Mouse (Mus musculus): Measurements from ENCODE around the gene Tmem255b.

DNA sequence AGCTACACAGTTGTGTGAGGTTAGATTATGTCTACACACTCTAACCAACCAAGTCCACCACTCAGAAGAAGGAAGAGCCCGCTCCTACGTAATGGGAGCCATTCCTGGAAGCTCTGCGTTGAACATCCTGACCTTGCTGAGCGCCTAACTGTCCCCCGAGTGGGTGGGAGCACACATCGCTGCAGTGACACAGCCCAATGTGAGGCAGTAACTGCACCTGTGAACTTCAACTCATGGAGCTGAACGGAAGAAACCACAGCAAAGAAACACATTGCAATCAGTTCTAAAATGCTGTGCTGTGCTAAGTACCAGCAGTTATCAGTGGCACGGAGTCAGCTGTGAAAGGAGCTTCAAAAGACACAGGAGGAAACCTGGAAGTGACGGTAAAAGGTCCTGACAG, 6.8 kb upstream of the Tmem255b start:
- TF ChIP-seq CTCF (IDR thresholded peaks at IDR 0.05; ENCODE audit: low read depth): no peak
- TF ChIP-seq EP300 (IDR thresholded peaks at IDR 0.05; ENCODE audit: low read depth): no peak

Data from liver, postnatal 0 days (tissue).